Mouse (Mus musculus) frontal cortex, adult 2 months (tissue): ENCODE measurements around the gene Fgfr2. TPM values are rescaled to one million over a fixed set of nuclear protein-coding genes. Genes with fewer than 3 reads are reported as not detected.

Experiments used
- DNase-seq, 2 experiments: peaks; one replicate each; pipeline ENCODE4 v3.0.0; 2022; ENCODE audit warnings: low spot score in 1 of 2; ENCODE audit errors: extremely low spot score in 1 of 2
- polyA plus RNA-seq: library from polyadenylated mRNA; depleted of rRNA; stranded (reverse); fragments of >200 nt; gene quantifications from 2 replicates; pipeline ENCODE4 v1.2.3, GENCODE M21; 2012

Gene Fgfr2
- polyA plus RNA-seq, 1 experiment, result 69.6 TPM

GRCm38 (mm10) chr7:132094666-132095065 lies 1028.5 kb downstream of the Fgfr2 start:
- no peak for DNase-seq

- no peak for DNase-seq
Measured at GRCm38 (mm10) chr7:132091551-132091950, 1031.6 kb downstream of the Fgfr2 start.

- DNase-seq, result peak in 1 of 2 experiments; percentile 47
Measured at GRCm38 (mm10) chr7:132088606-132089005, 1034.5 kb downstream of the Fgfr2 start.

DNA sequence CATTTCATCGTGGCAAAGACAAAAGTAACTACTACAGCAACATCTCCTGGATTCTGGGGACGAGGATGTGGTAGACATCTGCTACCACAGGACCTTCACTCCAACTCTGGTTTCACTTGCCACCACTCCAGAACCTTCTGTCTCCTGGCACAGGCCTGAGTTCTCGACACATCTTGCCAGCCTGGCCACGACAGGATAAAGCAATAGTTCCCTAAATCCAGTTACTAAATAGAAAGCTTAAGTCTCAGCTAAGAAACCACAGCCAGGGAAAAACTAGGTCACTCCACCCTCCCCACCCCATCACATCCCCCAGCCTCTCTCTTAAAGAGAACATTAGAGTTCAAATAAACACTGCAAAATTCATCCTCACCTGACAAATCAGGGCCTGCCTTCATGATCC lies 1035.0 kb downstream of the Fgfr2 start:
- DNase-seq, result peak in 1 of 2 experiments; percentile 35

GRCm38 (mm10) chr7:132075825-132076224 lies 1047.3 kb downstream of the Fgfr2 start:
- no peak for DNase-seq

- peak in 1 of 2 experiments; percentile 62 for DNase-seq
Measured at GRCm38 (mm10) chr7:132074503-132074902, 1048.6 kb downstream of the Fgfr2 start.

DNA sequence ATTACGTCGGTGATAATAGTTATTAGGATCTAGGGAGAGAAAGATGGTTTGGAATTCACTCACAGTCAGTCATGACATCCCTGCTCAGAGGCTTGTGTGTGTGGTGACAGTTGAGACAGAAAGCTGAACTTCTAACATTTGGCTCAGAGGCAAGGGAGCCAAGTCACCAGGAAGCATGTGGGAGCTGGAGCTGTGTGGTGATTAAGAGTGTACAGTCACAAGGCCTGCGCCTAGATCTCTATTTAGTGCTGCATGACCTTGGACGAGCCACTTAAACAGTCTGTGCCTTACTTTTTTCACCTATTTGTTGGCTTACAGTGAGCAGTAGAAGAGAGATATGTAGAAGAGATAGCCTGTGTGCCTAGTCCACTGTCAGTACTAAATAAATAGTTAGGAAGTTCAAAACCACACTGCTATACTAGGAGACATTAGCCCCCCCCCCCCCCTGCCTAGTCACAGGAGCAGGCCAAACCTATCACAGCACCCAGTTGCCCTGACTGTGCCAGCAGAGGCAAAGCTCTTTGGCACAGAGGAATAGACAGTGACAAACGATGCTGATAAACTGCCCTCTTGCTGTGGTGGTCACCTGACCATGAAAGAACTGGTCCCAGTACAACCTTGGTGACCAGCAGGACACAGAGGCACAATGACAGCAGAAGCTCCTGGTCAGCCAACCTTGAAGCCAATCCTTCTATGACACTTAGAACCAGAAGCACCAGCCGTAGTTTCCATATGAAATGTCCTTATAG lies 1052.1 kb downstream of the Fgfr2 start:
- DNase-seq, result no peak

GRCm38 (mm10) chr7:132067951-132068350 lies 1055.2 kb downstream of the Fgfr2 start:
- peak; percentile 83 to 84 for DNase-seq

GRCm38 (mm10) chr7:132067511-132067910 lies 1055.6 kb downstream of the Fgfr2 start:
- no peak for DNase-seq

GRCm38 (mm10) chr7:132060116-132060515 lies 1063.0 kb downstream of the Fgfr2 start:
- no peak for DNase-seq

- no peak for DNase-seq
Measured at GRCm38 (mm10) chr7:132056565-132056964, 1066.6 kb downstream of the Fgfr2 start.

- DNase-seq, result peak in 1 of 2 experiments; percentile 41
Measured at GRCm38 (mm10) chr7:132046662-132047061, 1076.5 kb downstream of the Fgfr2 start.

- peak; percentile 20 to 45 for DNase-seq
Measured at GRCm38 (mm10) chr7:132031940-132032531, 1091.1 kb downstream of the Fgfr2 start.

GRCm38 (mm10) chr7:132026671-132027070 lies 1096.5 kb downstream of the Fgfr2 start:
- DNase-seq, result no peak

- DNase-seq, result no peak
Measured at GRCm38 (mm10) chr7:132025591-132025990, 1097.6 kb downstream of the Fgfr2 start.

- DNase-seq, result no peak
Measured at GRCm38 (mm10) chr7:132015933-132016332, 1107.2 kb downstream of the Fgfr2 start.

DNA sequence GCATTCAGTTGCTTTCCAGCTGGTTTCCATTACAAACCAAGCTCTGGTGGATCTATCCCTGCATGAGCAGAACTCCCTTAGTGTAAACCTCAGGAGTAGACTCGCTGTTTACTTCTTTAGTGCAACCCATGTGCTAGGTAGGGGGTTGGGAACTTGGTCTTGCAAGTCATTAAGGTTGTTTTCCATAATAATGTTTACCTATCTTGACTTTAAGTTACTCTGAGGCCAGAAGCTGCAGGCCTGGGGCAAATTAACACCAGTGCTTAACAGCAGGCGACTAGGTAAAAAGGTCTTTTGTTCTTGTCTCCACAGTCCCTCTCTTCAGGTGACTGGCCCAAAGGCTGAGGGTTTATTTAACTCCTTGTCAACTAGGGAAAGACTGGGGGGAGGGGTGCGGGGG lies 1108.0 kb downstream of the Fgfr2 start:
- DNase-seq, result no peak

DNA sequence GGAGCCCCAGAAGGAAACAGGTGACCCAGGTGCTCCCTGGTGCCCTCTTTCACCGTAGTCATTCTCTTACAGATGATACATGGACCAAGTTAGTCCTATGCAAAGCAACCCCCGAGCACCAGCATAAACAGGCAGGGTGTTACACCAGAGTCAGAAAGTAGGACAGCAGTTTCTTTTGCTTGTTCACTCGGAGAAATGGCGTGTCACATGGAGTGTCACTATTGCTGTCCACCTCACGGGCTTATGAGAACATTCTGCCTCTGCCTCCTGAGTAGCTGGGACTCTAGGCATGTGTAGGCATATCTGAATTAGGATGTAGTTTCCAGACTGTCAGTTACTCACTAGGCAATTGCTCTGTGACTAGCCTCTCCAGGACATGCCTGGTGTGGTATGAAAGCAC lies 1109.2 kb downstream of the Fgfr2 start:
- DNase-seq, result no peak

- DNase-seq, result peak; percentile 33 to 56
Measured at GRCm38 (mm10) chr7:132012969-132013679, 1110.0 kb downstream of the Fgfr2 start.

DNA sequence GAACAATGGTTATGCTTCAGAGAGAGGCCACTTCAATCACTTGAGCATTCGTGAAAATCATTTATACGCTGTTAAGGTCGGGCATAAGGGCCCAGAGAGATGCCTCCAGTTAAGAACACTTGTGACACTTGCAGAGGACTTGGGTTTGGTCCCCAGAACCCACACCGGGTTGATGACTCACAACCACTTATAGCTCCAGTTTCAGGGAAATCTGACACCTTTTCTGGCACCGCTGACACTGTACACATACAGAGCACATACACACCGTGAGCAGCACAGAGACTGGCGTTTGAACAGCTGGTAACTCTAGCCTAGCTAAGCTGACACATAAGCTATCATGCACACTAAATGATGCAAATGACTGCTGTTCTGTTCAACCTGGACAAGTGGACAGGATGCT lies 1114.1 kb downstream of the Fgfr2 start:
- DNase-seq, result no peak

- DNase-seq, result peak in 1 of 2 experiments; percentile 60
Measured at GRCm38 (mm10) chr7:132005996-132006696, 1117.0 kb downstream of the Fgfr2 start.
